Mouse (Mus musculus): ENCODE data around the gene BC061237. TPM values are rescaled to one million over a fixed set of nuclear protein-coding genes. Genes with fewer than 3 reads are reported as not detected.

BC061237 gene
- polyA plus RNA-seq (2014; fragmentation: Illumina TruSeq; extraction: RNeasy Lipid Tissue Mini Kit (QIAGEN cat#74804); ENCODE audit: low read depth, low replicate concordance): not detected

GRCm38 (mm10) chr14:44492163-44492562 is at the start of gene BC061237:
Gene BC061237 (plus strand): TSS chr14:44492463.

GRCm38 (mm10) chr14:44517976-44518375 is 25.7 kb downstream of the BC061237 start, which contains the start of gene Gm17093:
Gene Gm17093 (plus strand): TSS chr14:44518276.

Other genes starting within 250 kb of the BC061237 start
- gene Gm8220, start 206.9 kb upstream of the BC061237 start, polyA plus RNA-seq (2014; fragmentation: Illumina TruSeq; extraction: RNeasy Lipid Tissue Mini Kit (QIAGEN cat#74804); ENCODE audit: low read depth, low replicate concordance): not detected
- not detected for gene Gm5930, start 153.9 kb upstream of the BC061237 start, polyA plus RNA-seq (2014; fragmentation: Illumina TruSeq; extraction: RNeasy Lipid Tissue Mini Kit (QIAGEN cat#74804); ENCODE audit: low read depth, low replicate concordance)
- not detected for gene Gm8229, start 127.1 kb upstream of the BC061237 start, polyA plus RNA-seq (2014; fragmentation: Illumina TruSeq; extraction: RNeasy Lipid Tissue Mini Kit (QIAGEN cat#74804); ENCODE audit: low read depth, low replicate concordance)
- gene Gm3371, start 81.8 kb upstream of the BC061237 start, polyA plus RNA-seq (2014; fragmentation: Illumina TruSeq; extraction: RNeasy Lipid Tissue Mini Kit (QIAGEN cat#74804); ENCODE audit: low read depth, low replicate concordance): not detected
- not detected for gene Gm8232, start 58.8 kb upstream of the BC061237 start, polyA plus RNA-seq (2014; fragmentation: Illumina TruSeq; extraction: RNeasy Lipid Tissue Mini Kit (QIAGEN cat#74804); ENCODE audit: low read depth, low replicate concordance)
- not detected for gene Gm17093, start 25.8 kb downstream of the BC061237 start, polyA plus RNA-seq (2014; fragmentation: Illumina TruSeq; extraction: RNeasy Lipid Tissue Mini Kit (QIAGEN cat#74804); ENCODE audit: low read depth, low replicate concordance)
- gene Gm8247, start 90.7 kb downstream of the BC061237 start, polyA plus RNA-seq (2014; fragmentation: Illumina TruSeq; extraction: RNeasy Lipid Tissue Mini Kit (QIAGEN cat#74804); ENCODE audit: low read depth, low replicate concordance): not detected
- not detected for gene Gm5624, start 135.5 kb downstream of the BC061237 start, polyA plus RNA-seq (2014; fragmentation: Illumina TruSeq; extraction: RNeasy Lipid Tissue Mini Kit (QIAGEN cat#74804); ENCODE audit: low read depth, low replicate concordance)
- gene Gm8257, start 214.0 kb downstream of the BC061237 start, polyA plus RNA-seq (2014; fragmentation: Illumina TruSeq; extraction: RNeasy Lipid Tissue Mini Kit (QIAGEN cat#74804); ENCODE audit: low read depth, low replicate concordance): not detected